Mouse (Mus musculus) heart, adult 11 months (tissue): ENCODE data around the gene Olfr384.
"Not testable (repeated sequence)": the region's sequence is repeated elsewhere in the genome, so short reads cannot be mapped to it uniquely, and the experiment has no call there.

Source experiments
- DNase-seq: peaks from one replicate; pipeline ENCODE4 v3.0.0; 2022

Gene Olfr384

GRCm38 (mm10) chr11:73598294-73598693, at the start of gene Olfr384:
TSS of gene Olfr384 (plus strand) at chr11:73598594.
- DNase-seq, result no peak

- no peak for DNase-seq
Measured at GRCm38 (mm10) chr11:73579871-73580270, 18.5 kb upstream of the Olfr384 start.

GRCm38 (mm10) chr11:73583188-73583587, 15.2 kb upstream of the Olfr384 start:
- DNase-seq, result not testable (repeated sequence)

- DNase-seq, result no peak
Measured at GRCm38 (mm10) chr11:73592908-73593307, 5.5 kb upstream of the Olfr384 start, which contains the start of gene Olfr385. TSS of gene Olfr385 (minus strand) at chr11:73593008.
